Mouse (Mus musculus) heart, adult 2 months (tissue): ENCODE results near the gene Efemp2.

Source experiments
- CTCF ChIP-seq: fragments of 200-600 bp; IDR thresholded peaks from 2 replicates; pipeline ENCODE4 v1.8.1; 2022; ENCODE audit warnings: antibody characterized with exemption, mild to moderate bottlenecking, moderate library complexity
- EP300 ChIP-seq: fragments of 200-500 bp; IDR thresholded peaks from 2 replicates; pipeline ENCODE4 v1.6.1; 2011; ENCODE audit warnings: low read depth, low read length, control low read depth; ENCODE audit not compliant: insufficient read depth
- POLR2A ChIP-seq: fragments of 200-500 bp; IDR thresholded peaks from 2 replicates; pipeline ENCODE4 v1.6.1; 2011; ENCODE audit warnings: mild to moderate bottlenecking, low read depth, low read length, control low read depth; ENCODE audit not compliant: insufficient read depth

GRCm38 (mm10) chr19:5496052-5496370, 22.3 kb downstream of the Efemp2 start:
- TF ChIP-seq CTCF (no peak), EP300 (no peak), POLR2A (no peak)
